Mouse (Mus musculus) heart, adult 8-10 months (tissue): Measurements from ENCODE around the gene Pygm. TPM values are rescaled to one million over a fixed set of nuclear protein-coding genes. Genes with fewer than 3 reads are reported as not detected.

Source experiments
- DNase-seq: peaks from one replicate; pipeline ENCODE4 v3.0.0; 2022; ENCODE audit warnings: low spot score
- total RNA-seq, 4 experiments: library from RNA; stranded (reverse); gene quantifications; 2 replicates each; pipeline ENCODE4 v1.2.4; 2022

Pygm gene
- total RNA-seq, 4 experiments from 2014 or later: 1,301 to 1,379 (median 1,330) TPM

DNA sequence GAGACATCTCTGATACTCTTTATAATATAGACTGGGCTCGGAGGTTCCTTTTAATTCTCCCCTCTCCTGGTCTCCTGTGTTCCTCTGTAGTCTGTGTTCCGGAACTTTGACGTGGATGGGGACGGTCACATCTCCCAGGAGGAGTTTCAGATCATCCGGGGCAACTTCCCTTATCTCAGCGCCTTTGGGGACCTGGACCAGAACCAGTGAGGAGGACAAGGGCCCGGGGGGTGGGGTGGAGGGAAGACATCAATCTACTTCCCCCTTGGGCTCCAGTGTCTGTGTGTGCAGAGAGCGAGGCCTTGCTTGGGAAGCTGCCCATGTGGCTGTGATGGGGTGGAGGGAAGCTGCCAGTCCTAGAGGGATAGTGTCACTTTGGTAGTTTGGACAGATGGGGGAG is 24.6 kb downstream of the Pygm start:
- DNase-seq: no peak

DNA sequence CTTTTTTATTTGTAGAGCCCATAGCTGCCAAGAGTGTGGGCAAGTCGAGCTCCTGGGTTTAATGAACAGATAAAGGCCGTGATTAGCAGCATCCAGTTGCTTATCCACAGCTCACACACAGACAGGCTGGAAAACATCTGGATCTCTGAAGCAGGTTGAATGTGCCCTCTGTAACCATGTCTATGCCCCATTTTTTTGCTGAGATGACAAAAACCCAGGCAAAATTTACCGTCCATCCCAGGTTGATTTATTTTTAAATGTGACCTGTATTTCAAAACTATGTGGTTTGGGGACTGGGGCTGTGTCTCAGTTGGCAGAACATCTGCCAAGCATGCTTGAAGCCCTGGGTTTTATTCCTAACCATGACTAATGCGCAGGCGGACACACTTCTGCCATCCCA is 25.0 kb downstream of the Pygm start:
- DNase-seq: no peak

DNA sequence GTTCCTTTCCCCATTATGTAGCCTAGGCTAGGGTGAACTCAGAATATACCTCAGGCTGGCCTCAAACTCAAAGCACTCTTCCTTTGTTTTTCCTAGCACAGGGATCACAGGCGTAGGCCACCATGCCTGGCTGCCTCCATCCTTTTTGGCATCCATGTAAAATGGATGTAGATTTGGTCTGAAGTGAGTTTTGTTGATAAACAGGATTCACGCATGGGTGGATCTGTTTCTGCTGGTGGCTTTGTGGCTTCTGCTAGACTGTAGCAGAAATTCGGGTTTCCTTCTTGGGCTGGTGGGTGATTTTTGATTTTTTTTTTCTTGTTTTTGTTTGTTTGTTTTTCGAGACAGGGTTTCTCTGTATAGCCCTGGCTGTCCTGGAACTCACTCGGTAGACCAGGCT is 25.7 kb downstream of the Pygm start:
- DNase-seq: no peak

DNA sequence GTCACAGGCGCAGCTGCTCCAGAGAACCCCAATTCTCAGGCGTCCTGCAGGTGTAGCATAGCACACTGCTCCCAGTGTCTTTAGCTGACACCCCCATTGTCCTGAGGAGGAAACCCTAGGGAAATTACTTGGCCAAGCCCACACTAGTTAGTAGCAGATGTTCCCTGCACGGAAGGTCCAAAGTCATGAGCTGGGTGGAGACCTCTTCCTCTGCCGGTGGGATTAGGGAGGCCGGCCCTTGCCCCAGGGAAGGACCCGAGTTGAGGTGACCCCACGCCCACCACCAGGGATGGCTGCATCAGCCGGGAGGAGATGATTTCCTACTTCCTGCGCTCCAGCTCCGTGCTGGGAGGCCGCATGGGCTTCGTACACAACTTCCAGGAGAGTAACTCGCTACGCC is 28.6 kb downstream of the Pygm start:
- peak; percentile 36 for DNase-seq

DNA sequence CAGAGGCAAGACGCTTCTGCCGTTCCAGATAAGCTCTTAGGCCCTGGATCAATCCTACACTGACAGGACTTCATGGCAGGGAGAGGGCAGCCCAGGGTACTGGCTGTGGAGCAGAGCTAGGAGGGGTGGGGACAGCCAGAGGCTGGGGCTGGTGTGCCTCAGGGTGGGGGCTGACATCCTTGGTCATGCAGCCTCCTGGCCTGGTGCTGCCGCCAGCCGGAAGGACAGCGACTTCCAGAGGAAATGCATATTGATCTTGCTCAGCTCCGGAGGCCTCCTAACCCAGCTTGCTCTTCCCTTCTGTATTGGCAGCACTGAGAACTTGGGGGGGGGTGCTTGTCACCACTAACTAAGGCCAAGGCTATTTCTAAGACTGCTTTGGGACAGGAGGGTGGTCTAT is 31.3 kb downstream of the Pygm start:
- DNase-seq: no peak

DNA sequence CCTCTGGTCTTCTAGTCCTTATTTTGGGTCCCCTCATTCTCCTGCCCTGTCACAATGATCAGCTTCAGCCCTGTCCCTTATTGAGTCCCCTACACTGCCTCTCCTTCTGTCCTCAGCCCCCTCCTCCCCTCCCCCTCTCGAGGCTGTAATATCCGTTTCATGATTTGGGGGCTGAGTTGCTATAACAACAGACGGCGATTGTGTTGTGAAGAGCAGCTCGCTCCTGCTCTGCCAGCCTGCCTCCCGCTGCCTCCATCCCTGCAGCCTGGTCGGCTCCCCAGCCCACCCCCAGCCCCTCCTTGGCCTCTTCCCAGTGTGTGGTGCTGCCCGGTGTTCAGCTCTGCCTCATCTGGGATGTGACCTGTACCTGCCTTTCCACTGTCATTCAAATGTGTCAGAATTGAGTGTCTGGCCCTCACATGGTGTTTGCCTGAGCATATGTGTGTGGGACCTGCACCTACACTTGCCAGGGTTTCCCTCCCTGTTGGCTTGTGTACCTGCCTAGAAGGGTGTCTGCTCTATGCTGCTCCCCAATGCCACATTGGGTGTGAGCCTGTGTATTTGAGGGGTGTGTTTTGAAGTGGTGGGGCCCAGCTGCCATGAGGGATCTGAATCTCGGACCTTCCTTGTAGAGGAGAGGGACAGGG is 32.0 kb downstream of the Pygm start:
- no peak for DNase-seq

DNA sequence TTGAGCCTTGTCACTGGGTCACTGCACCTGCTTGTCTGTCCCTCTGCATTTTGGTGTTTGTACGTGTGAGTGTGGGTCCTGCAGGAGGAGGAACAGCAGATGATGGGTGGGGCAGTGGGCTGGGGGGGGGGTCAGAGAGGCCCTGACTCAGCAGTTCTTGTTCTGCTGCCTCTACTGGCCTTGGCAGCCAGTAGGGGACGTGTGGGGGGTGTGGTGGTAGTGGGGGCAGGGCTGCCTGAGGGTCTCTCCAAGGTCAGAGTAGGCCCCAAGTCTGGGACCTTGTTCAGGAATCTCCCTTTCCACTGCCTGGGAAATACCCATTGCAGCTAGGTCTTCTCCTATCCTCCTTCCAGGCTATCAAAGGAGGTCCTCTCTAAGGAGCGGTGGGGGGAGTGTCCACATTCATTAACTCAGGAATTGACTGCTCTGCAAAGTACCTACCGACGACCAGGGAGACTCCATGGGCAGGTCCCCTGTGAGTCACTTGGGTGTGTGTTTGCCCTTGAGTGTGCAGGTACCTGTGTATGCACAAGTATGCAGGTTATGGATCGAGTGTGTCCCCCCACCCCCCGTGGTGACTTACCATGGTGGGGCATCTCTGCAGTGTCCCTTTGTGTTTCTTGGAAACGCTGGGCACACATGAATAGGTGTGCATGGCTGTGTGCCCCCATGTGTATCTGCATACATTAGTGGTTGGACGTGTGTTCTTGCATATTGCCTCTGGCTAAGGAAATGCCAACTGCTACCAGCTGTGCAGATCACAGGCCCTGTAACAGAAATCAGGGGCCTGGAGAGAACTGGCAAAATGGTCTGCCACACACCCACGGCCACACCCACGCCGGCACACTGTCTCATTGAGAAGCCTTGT is 32.9 kb downstream of the Pygm start:
- no peak for DNase-seq

DNA sequence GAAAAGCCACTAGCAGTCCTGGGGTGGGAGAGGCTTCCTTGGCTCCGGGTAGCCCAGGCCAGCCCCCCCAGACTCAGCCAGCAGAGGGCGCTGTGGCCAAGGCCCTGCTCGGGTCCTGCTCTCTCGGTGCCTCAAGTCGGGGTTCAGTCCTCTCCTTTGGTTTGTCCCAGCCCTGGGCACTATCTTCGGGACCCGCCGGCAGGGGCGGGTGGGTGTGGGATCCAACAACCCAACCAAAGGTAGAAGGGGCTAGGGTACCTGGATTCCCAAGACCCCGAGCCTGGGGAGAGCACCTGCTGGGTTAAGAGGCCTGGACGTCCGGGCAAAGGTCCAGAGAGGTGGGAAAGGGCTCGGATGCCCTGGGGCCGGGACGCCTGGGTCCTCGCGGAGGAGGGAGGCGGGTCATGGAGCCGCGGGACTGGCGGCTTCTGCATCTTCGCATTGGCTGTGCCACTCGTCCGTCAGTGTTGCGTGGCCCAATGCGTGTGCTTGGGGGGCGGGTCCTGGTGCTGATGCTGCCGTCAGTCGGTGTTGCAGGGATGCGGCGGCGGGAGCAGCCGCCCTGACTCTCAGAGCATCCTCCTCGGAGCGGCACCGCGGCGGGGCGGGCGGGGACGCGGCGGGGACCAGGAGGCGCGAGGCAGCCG is 34.2 kb downstream of the Pygm start, which contains the start of gene Nrxn2:
Gene Nrxn2, plus strand, starts transcription at position 499 of the 647 bp plus-strand sequence.
- peak; percentile 85 for DNase-seq

DNA sequence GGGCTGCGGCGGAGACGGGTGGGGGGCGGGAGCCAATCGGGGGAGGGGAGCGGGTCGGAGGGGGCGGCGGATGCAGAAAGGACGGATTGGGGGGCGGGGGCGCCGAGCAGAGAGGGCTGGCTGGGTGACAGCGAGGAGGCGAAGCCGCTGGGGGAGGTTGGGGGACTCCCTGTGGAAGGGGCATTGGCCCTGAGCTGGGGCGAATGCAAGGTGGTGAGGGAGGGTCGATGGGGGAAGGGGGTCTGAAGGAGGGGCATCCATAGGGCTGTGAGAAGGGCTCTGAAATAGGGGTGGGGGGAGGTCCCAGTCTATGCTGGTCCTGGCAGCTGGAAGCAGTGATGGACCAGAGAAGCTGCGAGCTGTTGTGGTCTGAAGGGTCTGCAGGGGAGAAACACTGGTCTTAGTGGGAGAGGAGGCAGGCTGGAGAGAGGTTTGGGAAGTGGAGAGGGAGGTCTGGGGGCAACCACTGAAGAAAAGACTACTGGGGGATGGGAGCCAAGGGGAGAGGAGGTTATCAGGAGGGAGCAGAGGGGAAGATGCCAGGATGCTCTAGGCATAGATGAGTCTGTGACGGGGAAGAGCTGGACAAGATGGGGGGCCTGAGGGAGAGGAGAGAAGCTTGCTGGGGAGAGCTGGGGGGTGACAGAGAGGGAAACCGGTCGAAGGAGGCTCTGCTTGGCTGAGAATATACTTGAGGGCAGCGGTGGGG is 34.9 kb downstream of the Pygm start:
- no peak for DNase-seq

DNA sequence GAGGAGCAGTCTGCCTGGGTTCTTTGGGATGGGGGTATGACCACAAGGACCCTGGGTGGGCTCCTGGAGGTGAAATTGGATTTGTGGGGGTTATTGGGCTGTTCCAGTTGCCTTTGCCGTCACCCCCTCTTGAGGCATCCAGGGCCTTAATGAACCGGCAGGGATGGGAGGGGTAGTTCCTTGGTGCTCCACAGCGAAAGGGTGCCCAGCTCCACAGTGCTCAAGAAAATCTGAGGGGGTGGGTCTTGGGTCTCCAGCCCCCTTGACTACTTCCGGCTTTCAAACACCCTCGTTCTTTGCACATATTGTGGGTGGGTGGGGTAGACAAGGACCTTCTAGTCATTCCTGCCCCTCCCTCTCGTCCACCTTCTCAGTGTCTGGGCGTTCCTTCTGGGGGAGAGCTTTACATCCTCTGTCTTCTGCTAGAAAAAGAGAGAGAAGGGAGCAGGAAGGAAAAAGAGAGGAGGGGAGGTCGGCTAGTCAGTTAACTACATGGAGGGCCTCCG is 35.7 kb downstream of the Pygm start:
- DNase-seq: no peak

DNA sequence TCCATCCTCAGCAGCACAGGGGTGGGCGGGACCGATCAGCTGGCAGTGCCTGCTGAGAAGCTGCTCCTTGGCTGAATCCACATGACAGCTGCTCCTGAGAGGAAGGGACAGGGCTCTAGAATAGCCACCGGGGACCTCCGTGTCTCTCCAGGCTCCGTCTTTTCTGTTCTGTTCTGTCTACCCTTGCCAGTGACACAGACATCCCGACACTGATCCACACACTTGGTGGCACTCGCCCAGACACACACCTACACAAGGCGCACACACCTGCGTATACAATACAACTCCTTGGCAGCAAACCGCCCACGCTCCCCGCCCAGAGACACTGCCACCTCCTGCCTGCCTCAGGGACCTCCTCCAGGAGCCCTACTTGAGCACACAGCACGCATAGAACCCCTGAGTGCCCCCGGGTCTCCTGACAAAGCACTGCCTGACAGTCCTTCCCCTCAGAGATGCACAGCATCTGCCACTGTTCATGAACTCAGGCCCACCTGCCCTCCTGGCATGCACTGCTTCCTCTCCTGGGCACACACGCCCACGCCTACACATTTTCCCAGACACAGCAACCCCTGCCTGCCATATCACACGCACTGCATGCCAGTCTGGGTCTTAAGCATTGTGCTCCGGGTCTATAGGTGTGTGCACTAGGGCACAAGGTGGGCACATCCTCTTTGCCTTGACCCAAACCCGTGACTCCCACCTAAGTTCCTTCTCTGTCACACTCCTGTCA is 36.4 kb downstream of the Pygm start:
- DNase-seq: no peak

DNA sequence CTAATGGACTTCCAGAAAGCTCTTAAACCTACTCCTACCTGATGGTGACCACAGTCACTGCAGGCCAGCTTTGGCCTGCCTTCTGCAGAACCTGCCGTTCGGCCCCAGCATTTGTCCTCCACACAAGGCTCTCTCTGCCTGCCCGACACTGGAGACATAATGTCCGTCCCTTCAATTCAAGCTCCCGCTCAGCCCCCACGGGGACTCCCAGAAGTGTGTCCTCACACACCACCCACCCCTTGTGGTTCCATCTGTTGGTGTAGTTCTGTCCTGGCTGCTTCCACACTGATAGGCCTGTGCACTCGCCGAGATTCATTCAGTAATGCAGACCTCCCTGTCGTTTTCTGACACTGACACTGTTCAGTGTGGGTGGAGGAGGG is 37.0 kb downstream of the Pygm start:
- no peak for DNase-seq

DNA sequence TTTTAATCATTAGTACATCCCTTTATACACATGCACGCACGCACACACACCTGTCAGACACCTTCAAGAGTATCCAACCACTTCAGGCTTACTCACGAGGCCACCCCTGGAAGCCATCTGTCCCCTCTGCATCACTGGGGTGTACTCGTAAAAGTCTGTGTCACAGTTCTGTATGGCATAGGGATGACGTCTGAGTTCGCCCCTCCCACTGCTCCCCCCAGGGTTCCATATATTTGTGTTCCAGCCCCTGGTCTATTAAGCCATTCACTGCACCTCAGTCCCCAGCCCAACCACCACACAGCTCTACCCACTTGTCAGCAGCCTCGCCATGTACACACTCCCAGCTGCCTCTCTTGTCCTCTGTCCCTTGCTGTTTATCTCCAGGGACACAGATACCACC is 37.8 kb downstream of the Pygm start:
- no peak for DNase-seq

DNA sequence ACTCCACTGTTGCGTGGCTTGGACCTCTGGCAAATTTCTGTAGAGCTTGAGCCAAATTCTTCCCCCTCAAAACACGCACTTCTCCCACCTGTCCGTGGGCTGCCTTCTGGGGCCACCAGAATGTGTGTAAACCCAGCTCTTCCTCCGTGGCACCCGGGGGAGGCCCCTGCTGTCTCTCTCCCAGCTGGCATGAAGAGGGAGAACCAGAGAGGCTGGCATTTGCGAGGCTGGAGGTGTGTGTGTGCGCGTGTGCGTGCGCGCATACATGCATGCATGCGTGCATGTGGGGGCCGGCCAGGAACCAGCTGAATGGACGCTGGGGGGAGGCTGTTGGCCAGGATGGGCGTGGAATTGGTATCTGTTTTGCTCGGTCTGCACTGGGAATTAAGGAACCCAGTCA is 39.0 kb downstream of the Pygm start:
- no peak for DNase-seq

DNA sequence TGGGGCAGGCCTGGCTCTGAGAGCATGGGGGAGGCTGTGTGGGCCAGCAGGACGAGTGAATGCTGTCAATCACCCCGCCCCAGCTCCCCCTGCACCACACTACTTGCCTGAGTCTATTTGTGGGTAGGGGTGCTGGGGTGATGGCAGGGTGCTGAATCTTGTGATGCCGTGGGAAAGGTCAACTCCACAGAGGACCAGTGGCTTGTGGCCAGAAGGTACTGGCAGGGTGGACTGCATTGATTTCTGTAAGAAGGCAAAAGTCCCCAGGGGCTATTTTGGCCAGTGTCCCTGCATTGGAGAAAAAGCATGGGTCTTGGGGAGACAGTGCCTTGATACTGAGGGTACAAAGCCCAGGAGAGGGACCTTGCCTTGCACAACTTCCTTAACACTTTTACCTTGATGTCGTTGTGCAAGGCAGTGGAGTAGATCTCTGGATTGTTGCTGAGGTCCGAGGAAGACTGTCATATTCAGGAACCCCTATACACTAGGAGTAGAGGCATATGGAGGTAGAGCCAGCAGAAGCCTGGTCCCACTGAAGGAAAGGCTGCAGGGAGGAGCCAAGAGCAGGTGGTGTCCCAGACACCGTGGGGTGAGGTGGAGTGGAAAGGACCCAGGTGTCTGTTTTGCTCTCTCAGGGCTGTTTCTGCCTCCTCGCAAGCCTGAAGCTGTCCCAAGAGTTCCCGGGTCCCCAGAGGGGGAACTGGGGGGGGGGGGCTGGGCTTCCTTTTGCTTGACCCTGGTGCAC is 40.1 kb downstream of the Pygm start:
- DNase-seq: no peak

DNA sequence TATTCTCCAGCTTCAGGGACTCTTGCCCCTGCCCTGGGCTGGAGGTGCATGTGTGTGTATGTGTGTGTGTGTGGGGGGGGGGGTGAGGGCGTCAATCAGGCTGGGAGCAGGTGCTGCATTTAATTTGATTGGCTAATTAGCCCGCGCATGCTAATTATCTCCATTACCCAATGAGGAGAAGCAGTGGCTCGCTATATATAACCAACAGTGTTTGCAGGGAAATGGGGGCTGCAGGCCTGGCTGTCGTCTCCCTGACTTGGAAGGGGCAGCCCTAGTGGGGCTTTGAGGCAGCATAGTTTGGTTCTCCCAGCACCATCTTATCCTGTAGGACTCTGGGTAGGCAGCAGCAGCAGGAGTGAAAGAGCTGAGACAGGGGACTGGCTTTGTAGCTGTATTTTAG is 41.4 kb downstream of the Pygm start:
- DNase-seq: no peak

DNA sequence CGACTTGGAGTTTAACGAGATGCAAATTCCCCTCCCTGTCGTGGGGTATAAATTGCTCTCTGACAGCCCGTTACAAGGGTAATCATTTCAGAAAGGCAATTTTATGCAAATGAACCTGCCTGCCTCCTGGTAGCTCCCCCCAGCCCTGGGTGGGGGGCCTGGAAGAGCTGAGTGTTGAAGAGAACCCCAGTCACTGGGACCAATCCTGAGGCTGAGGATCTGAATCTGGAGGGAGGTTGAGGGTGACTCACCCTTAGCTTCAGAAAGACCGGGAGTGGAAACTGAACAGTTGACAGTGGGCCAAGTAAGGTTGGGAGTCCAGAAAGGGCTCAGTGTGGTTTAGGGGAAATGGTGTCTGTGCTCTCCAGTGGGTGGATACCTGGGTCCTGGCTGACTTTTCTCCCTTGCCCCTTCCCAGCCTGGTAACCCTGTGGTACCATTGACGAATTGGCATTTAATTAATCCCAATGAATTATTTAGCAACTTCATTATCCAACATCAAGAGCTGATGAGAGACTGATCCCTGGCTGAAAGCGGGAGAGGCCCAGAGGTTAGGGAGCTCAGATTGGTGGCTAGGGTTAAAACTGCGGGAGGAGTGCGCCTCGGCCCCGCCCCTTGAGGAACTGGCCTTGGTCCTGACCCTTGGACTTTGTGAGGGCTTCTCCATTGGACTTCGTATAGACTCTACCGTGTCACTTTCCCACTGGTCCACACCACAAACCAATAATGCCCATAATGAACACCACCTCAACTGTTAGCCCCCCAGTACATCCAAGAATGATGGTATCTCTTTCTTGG is 42.7 kb downstream of the Pygm start:
- no peak for DNase-seq

DNA sequence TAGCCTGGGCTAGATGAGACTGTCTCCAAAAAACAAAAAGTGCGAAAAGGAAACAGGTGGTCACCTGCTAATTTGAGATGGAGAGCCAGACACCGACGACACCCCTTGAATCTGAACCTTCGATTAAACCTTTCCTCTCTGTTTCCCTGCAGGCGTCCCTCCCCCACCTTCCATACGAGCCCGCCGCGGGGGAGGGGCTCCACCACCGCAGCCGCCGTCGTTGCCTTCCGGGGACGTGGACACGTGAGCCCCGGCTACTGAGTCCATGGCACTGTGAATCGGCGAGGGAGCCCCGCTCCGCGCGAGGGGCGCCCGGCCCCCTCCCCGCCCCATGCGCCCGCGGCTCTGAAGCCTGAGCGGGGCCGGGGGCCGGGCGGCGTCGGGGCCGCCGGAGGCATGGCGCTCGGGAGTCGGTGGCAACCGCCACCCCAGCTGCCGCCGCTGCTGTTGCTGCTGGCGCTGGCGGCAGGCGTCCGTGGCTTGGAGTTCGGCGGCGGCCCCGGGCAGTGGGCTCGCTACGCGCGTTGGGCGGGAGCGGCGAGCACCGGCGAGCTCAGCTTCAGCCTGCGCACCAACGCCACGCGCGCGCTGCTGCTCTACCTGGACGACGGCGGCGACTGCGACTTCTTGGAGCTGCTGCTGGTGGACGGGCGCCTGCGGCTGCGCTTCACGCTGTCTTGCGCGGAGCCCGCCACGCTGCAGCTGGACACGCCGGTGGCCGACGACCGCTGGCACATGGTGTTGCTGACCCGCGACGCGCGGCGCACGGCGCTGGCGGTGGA is 43.6 kb downstream of the Pygm start:
- no peak for DNase-seq
